Mouse (Mus musculus): ENCODE data around the gene Sh3bgrl.

Gene Sh3bgrl

GRCm38 (mm10) chrX:109238163-109238562, 143.0 kb downstream of the Sh3bgrl start:
- no peaks in the 10 kb centered on the region for H3K27me3 ChIP-seq (ENCODE audit: control insufficient read depth, insufficient read depth, low read length, poor library complexity, severe bottlenecking)
- no peaks in the 10 kb centered on the region for H3K36me3 ChIP-seq (ENCODE audit: control insufficient read depth, insufficient read depth, low read length, poor library complexity, severe bottlenecking)
- DNase-seq (ENCODE audit: low read depth, low spot score) = peak; percentile 44
